Mouse (Mus musculus): ENCODE results near the gene Wwtr1.

DNA sequence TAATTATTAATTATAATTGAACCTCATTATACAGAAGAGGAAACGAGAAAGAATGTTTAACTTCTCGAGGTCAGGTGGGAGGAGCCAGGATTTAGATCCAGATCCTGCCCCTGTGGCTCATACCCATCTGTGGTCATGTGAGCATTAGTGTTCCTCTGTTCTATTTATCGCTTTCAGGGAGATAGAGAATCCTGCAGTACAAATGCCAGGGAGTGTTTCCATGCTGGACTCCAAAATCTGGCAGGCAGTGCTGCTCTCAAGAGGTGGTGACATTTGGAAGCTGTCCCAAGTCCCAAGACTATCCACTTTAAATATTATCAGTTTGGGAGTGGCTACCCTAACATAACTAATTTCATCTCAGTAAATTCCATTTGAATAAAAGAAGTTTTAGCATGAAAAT is 144.0 kb downstream of the Wwtr1 start:
- no peak for TF ChIP-seq CTCF (IDR thresholded peaks at IDR 0.05; ENCODE audit: insufficient read depth, low read length)
- TF ChIP-seq POLR2A (IDR thresholded peaks at IDR 0.05; ENCODE audit: borderline replicate concordance, extremely low read depth, low read depth, low read length): no peak

Data from lung, adult 2 months (tissue).